Mouse (Mus musculus) testis, adult 2 months (tissue): Measurements from ENCODE around the gene Prss23.

ENCODE experiments used
- CTCF ChIP-seq: fragments of 200-500 bp; IDR thresholded peaks from 2 replicates; pipeline ENCODE4 v1.5.1; 2012; ENCODE audit warnings: low read depth, mild to moderate bottlenecking, inconsistent platforms, low read length, moderate library complexity; ENCODE audit not compliant: control insufficient read depth, insufficient read depth, insufficient replicate concordance
- POLR2A ChIP-seq: fragments of 200-500 bp; IDR thresholded peaks from 2 replicates; pipeline ENCODE4 v1.6.1; 2012; ENCODE audit warnings: low read depth, mild to moderate bottlenecking, inconsistent platforms, low read length, moderate library complexity; ENCODE audit not compliant: control insufficient read depth

DNA sequence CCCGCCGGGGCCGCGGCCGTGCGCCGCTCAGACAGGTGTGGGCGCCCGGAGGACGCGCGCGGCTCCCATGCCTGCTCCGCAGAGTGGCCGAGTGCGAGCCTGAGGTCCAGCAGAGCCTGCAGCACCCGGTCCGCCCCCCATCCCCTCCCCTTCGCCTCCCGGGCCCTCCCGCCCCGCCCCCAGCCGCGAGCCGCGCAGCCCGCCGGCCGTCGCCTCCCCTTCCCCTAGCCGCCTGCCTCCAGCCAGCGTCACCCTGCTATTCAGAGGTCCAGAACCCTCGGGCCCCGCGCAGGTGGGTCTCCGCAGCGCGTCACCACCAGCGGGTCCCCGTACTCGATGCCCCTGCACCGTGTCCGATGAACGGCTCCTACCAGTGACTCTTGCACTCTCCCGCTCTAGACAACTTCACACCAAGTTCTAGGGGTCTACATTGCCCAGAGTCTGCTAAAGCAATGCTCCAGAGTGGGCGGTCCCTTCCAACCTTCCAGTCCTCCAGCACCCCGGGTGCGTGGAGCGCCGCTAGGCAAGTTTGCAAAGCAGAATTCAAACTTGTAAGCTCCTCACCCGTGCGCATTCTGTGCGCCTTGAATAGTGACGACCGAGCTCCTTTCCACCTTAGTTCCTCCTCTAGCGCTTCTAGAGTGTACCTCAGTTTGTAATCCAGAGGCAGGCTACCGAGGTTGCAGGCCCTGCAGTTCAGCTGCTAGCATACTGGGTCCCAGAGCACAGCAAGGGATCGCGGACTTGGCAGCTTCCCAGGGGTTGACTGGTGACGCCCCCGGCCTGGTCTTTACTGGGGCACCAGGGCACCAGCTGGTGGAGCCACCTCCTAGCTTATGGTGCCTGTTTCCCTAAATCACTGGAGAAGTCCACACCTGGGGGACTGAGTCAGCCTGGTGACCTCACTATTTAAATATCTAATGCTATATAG, 9.3 kb downstream of the Prss23 start:
- TF ChIP-seq POLR2A (no peak), CTCF (no peak)
